Mouse (Mus musculus): ENCODE data around the gene Ndufaf8. TPM values are rescaled to one million over a fixed set of nuclear protein-coding genes. Genes with fewer than 3 reads are reported as not detected.

The Ndufaf8 gene
- polyA plus RNA-seq, 1 experiment from 2014 or later: 48.9 TPM

DNA sequence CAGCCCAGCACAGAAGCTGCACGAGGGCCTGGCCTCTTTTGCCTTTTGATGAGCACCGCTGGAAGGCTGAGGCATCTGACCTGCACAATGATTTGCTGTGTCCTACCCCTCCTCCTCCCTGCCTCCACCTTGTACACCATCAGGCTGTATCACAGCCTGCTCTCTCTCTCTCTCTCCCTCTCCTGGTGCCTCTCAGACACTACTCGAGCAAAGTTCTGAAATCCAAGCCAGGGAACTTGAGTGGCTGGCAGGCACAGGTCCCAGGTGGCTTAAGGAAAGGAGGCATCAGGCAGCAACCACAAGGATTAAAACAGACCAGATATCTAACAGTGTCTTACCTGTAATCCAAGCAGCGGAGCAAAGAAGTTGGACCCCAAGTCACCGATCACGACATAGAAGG lies 41.5 kb downstream of the Ndufaf8 start:
- Histone ChIP-seq H3K4me3 (no peak overlapping the region), H3K36me3 (peaks cover 5% of the 10 kb centered on the region), H3K27ac (no peak overlapping the region), H3K4me2 (replicated peaks) (no peak overlapping the region), H3K4me1 (peaks cover 12% of the 10 kb centered on the region; the same call in 1 of the 2 replicates), H3K27me3 (replicated peaks) (no peaks in the 10 kb centered on the region), H3K9ac (no peak overlapping the region), H3K9me3 (no peaks in the 10 kb centered on the region)
- WGBS: 75% methylated on average over 6 of the region's 6 CpGs
- no peak for ATAC-seq (ENCODE audit: low FRiP score, low read depth)

DNA sequence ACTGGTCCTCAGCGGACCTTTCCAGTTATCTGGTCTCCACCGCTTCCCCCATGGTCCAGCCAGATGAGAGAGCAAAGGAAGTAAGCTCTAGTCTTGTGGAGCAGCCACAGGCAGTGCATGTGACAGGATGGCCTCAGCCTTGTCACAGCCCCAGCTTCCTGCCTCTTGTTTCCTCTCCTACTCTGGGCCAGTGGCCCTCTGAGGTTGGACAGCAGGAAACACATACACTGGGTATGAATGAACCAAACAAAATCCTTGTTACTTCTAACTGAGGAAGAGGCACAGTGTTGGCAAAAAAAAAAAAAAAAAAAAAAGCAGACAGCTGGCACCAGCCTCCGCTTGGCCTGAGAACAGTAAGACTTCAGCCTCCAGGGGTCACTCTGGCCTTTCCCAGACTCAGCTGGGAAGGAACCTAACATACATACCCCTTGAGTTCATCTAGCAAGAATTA lies 43.9 kb downstream of the Ndufaf8 start:
- Histone ChIP-seq H3K27me3 (replicated peaks) (no peaks in the 10 kb centered on the region), H3K27ac (no peak overlapping the region), H3K36me3 (peaks cover 10% of the 10 kb centered on the region), H3K9me3 (no peaks in the 10 kb centered on the region), H3K4me2 (replicated peaks) (no peak overlapping the region), H3K4me3 (no peak overlapping the region), H3K9ac (no peak overlapping the region), H3K4me1 (peaks cover 12% of the 10 kb centered on the region; the same call in 1 of the 2 replicates)
- 78% methylated on average over 3 of the region's 3 CpGs for WGBS
- no peak for ATAC-seq (ENCODE audit: low FRiP score, low read depth)

DNA sequence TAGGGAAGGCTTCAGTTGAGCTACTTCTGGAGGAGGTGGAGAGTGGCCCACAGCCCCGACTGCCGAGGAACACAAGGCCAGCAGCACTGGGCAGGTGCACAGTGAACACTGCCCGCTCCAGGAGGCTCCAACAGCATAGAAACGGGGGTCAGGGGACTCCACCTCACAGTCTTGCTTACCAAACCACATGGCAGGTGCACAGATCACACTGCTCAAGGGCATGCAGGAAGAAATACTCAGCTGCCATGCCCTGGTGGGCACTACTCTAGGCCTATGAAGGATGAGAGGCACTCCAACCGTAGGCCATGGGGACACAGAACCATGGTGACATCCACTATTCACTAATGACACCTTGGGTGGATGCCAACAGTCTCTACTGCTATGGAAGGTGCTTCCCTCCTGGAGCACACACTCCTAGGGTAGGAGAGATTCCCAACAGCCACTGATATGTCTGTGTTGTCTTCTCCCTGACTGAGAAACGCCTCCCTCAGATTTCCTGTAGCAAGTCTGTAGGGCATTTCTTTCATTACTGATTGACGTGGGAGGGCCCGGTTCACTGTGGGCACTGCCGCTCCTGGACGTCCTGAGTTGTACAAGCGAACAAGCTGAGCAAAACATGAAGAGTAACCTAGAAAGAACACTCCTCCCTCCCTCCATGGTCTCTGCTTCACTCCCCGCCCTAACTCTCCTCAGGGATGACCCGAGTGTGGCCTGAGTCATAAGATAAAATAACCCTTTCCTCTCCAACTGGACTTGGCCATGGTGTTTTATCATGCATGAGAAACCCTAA lies 45.2 kb downstream of the Ndufaf8 start:
- H3K27me3 ChIP-seq (replicated peaks): no peaks in the 10 kb centered on the region
- H3K36me3 ChIP-seq: peaks cover 10% of the 10 kb centered on the region
- peaks cover 14% of the 10 kb centered on the region for H3K4me1 ChIP-seq
- 79% methylated on average over 13 of the region's 13 CpGs for WGBS
- ATAC-seq (ENCODE audit: low FRiP score, low read depth): no peak
- H3K27ac ChIP-seq: no peak overlapping the region
- H3K9me3 ChIP-seq: no peaks in the 10 kb centered on the region
- H3K4me2 ChIP-seq (replicated peaks): no peak overlapping the region
- no peak overlapping the region for H3K9ac ChIP-seq
- H3K4me3 ChIP-seq: no peak overlapping the region

DNA sequence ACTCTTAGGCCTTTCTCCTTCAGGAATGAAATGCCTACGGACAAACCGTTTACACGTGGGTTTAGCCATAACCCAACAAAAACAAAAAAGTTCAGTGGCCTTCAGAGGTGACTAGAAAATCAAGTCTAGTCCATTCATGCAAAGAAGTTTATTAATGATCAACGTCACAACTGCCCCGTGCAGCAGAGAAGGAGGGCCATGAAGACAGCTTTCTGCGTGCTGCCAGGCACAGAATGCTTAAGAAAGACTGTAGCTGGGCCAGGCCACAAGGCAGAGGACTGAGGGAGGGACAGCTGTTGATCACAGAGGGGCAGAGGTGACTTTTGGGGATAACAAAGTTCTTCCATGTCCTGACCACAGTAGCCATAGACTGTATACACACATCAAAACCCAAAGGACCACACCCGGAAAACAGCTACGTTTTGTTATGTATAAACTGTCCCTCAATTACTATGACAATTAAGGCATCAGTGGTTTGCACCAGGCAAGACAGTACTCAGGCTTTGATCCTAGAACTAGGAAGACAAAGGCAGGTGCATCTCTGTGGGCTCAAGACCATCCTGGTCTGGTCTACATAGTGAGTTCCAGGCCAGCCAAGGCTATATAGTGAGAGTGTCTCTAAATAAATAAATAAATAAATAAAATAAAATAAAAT lies 49.6 kb downstream of the Ndufaf8 start:
- H3K4me1 ChIP-seq: peaks cover 28% of the 10 kb centered on the region
- no peak overlapping the region for H3K27ac ChIP-seq
- no peak overlapping the region for H3K4me2 ChIP-seq (replicated peaks)
- H3K9ac ChIP-seq: no peak overlapping the region
- no peak for ATAC-seq (ENCODE audit: low FRiP score, low read depth)
- WGBS: 91% methylated on average over 8 of the region's 8 CpGs
- H3K36me3 ChIP-seq: peaks cover 4% of the 10 kb centered on the region; the same call in 1 of the 2 replicates
- H3K9me3 ChIP-seq: no peaks in the 10 kb centered on the region
- no peaks in the 10 kb centered on the region for H3K27me3 ChIP-seq (replicated peaks)
- no peak overlapping the region for H3K4me3 ChIP-seq

DNA sequence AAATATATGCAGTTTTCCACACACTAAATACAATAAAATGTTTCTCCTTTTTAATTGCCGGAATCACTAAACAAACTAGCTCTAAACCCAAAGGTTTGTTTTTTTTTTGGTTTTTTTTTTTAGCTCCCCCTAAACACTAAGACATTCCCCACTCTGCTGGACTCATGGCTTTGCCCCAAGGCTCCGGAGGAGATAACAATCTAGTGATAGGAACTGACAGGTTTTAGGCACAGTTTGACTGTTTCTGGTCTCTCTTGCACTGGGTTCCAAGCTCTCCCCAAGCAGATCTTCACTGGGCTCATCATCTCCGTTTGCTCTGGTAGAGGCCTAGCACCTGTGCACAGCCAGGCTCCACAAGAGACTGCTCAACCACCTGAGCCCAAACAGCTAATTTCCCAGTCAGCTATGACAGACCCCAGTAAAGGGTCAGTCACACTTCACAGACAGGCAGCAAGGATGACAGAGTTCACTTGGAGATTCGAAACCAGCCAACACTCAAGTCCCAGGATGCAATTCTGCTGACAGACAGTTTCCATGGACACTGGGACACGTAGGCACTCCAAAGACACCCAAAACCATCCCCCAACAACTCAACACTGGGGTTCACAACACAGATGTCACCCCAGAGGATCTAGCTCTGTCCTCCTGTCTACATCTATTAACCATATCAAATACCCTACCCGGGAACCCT lies 50.9 kb downstream of the Ndufaf8 start:
- 53% methylated on average over 6 of the region's 6 CpGs for WGBS
- H3K27me3 ChIP-seq (replicated peaks): no peaks in the 10 kb centered on the region
- H3K4me1 ChIP-seq: peaks cover 20% of the 10 kb centered on the region
- peak overlapping the region; percentile 83 for H3K9ac ChIP-seq
- H3K4me2 ChIP-seq (replicated peaks): peak overlapping the region; percentile 72
- no peaks in the 10 kb centered on the region for H3K9me3 ChIP-seq
- H3K4me3 ChIP-seq: peak overlapping the region; percentile 87
- no peak for ATAC-seq (ENCODE audit: low FRiP score, low read depth)
- peaks cover 4% of the 10 kb centered on the region; the same call in 1 of the 2 replicates for H3K36me3 ChIP-seq
- H3K27ac ChIP-seq: no peak overlapping the region

Small RNAs within 50 kb of the gene (microRNA-seq; reads per million reads assigned to microRNA genes)
- gene Gm25948: not detected

Other genes with a start within 250 kb of the Ndufaf8 start
- gene Chmp6, start 185.5 kb upstream of the Ndufaf8 start, polyA plus RNA-seq (2016; fragmentation: Nextera tagmentation; extraction: Ambion mirVana): 95.6 and 99.4 TPM in 2 replicates
- 10.4 and 11.8 TPM in 2 replicates for gene Baiap2, start 156.2 kb upstream of the Ndufaf8 start, polyA plus RNA-seq (2016; fragmentation: Nextera tagmentation; extraction: Ambion mirVana)
- gene Aatk, start 51.8 kb upstream of the Ndufaf8 start, polyA plus RNA-seq (2016; fragmentation: Nextera tagmentation; extraction: Ambion mirVana): 14.6 and 17.6 TPM in 2 replicates
- 41.3 and 43.6 TPM in 2 replicates for gene Cep131, start 12.1 kb upstream of the Ndufaf8 start, polyA plus RNA-seq (2016; fragmentation: Nextera tagmentation; extraction: Ambion mirVana)
- gene Tepsin, start 197 bp upstream of the Ndufaf8 start, polyA plus RNA-seq (2016; fragmentation: Nextera tagmentation; extraction: Ambion mirVana): 24.1 and 24.5 TPM in 2 replicates
- 119 and 121 TPM in 2 replicates for gene Slc38a10, start 52.4 kb downstream of the Ndufaf8 start, polyA plus RNA-seq (2016; fragmentation: Nextera tagmentation; extraction: Ambion mirVana)
- gene Bahcc1, start 134.0 kb downstream of the Ndufaf8 start, polyA plus RNA-seq (2016; fragmentation: Nextera tagmentation; extraction: Ambion mirVana): 21.6 and 22.8 TPM in 2 replicates
- gene Actg1, start 249.6 kb downstream of the Ndufaf8 start, polyA plus RNA-seq (2016; fragmentation: Nextera tagmentation; extraction: Ambion mirVana): 3,655 and 3,681 TPM in 2 replicates

Measured in neural tube, embryonic 12.5 days (tissue).